In genomic region chr3:100422392-100423167, GRCm38 (mm10) we compare ENCODE assay signal across 10 mouse cellular contexts.
DNase-seq lines count a peak whose midpoint lies in the region; ATAC-seq and TF ChIP-seq lines count a peak whose summit lies in the region.
"Had no signal": no experiment of that assay in that cellular context is flagged by ENCODE, and none has a peak within 500 bp of the region (broad histone marks: within the 10 kb centered on the region; RNA-seq: fewer than 3 reads in every experiment).

No protein-coding gene starts in this region.

- 68% methylated on average over 10 of the region's 10 CpGs for WGBS in kidney, embryonic 15.5 days
- WGBS in liver, embryonic 11.5 days, result 67% methylated on average over 10 of the region's 10 CpGs

- peak; percentile 43 for TF ChIP-seq CTCF in G1E (IDR thresholded peaks at IDR 0.05; ENCODE audit: low read depth, low read length)

- no peak overlapping the region for H3K9ac ChIP-seq in kidney, embryonic 15.5 days
- no peak overlapping the region for H3K9ac ChIP-seq in liver, embryonic 11.5 days (ENCODE audit: low read depth, low read length)
- H3K9ac ChIP-seq: embryonic facial prominence, embryonic 13.5 days; lung, embryonic 15.5 days had no signal

- no peaks in the 10 kb centered on the region for H3K27me3 ChIP-seq in kidney, embryonic 15.5 days
- peaks cover 30% of the 10 kb centered on the region for H3K27me3 ChIP-seq in G1E (ENCODE audit: insufficient read depth, low read length)
- no peaks in the 10 kb centered on the region for H3K27me3 ChIP-seq in liver, embryonic 11.5 days (replicated peaks; ENCODE audit: control insufficient read depth, insufficient read depth, low read length)
- H3K27me3 ChIP-seq: embryonic facial prominence, embryonic 13.5 days; lung, embryonic 15.5 days had no signal

- H3K4me2 ChIP-seq in kidney, embryonic 15.5 days, result no peak overlapping the region
- H3K4me2 ChIP-seq in liver, embryonic 11.5 days, result no peak overlapping the region
- H3K4me2 ChIP-seq: embryonic facial prominence, embryonic 13.5 days; lung, embryonic 15.5 days had no signal

- no peaks in the 10 kb centered on the region for H3K36me3 ChIP-seq in kidney, embryonic 15.5 days
- H3K36me3 ChIP-seq in G1E (replicated peaks), result no peaks in the 10 kb centered on the region
- no peaks in the 10 kb centered on the region for H3K36me3 ChIP-seq in liver, embryonic 11.5 days (ENCODE audit: control insufficient read depth, insufficient read depth, low read length)
- H3K36me3 ChIP-seq: embryonic facial prominence, embryonic 13.5 days; lung, embryonic 15.5 days had no signal

- DNase-seq in kidney, adult 18-20 months, result peak; percentile 49
- peak; percentile 59 for DNase-seq in G1E (ENCODE audit: low spot score)
- peak; percentile 26 for DNase-seq in cerebellum, adult 8-10 months
- no peak for DNase-seq in liver, embryonic 11.5 days (ENCODE audit: low spot score)
- DNase-seq in retina, adult 2 months (ENCODE audit: low read depth, low spot score), result peak; percentile 26
- DNase-seq in urinary bladder, adult 18-20 months (ENCODE audit: low spot score in 2 of 2), result no peak

- no peak for ATAC-seq in kidney, embryonic 15.5 days (replicated peaks; ENCODE audit: low FRiP score)
- peak; percentile 50; the same call in 1 of the 2 replicates for ATAC-seq in G1E (ENCODE audit: extremely low read depth, insufficient number of reproducible peaks, low FRiP score, poor library complexity, severe bottlenecking)
- peak; percentile 65 for ATAC-seq in granulocyte monocyte progenitor cell, adult 5-6 weeks (replicated peaks; ENCODE audit: poor library complexity, severe bottlenecking)
- peak; percentile 72 for ATAC-seq in liver, embryonic 11.5 days (replicated peaks; ENCODE audit: low FRiP score)

- H3K4me3 ChIP-seq in kidney, embryonic 15.5 days (replicated peaks), result no peak overlapping the region
- no peak overlapping the region for H3K4me3 ChIP-seq in G1E (ENCODE audit: low read depth, low read length)
- no peak overlapping the region for H3K4me3 ChIP-seq in liver, embryonic 11.5 days (ENCODE audit: low read depth, low read length)
- H3K4me3 ChIP-seq: embryonic facial prominence, embryonic 13.5 days; lung, embryonic 15.5 days had no signal

- H3K9me3 ChIP-seq in kidney, embryonic 15.5 days (replicated peaks), result no peaks in the 10 kb centered on the region
- no peaks in the 10 kb centered on the region for H3K9me3 ChIP-seq in G1E (replicated peaks)
- no peaks in the 10 kb centered on the region for H3K9me3 ChIP-seq in liver, embryonic 11.5 days (ENCODE audit: control insufficient read depth, low read length)
- H3K9me3 ChIP-seq: embryonic facial prominence, embryonic 13.5 days; lung, embryonic 15.5 days had no signal

- H3K4me1 ChIP-seq in kidney, embryonic 15.5 days, result peaks cover 21% of the 10 kb centered on the region
- H3K4me1 ChIP-seq in G1E (ENCODE audit: insufficient read depth, low read depth, low read length), result peaks cover 19% of the 10 kb centered on the region
- peaks cover 5% of the 10 kb centered on the region for H3K4me1 ChIP-seq in liver, embryonic 11.5 days (replicated peaks; ENCODE audit: control insufficient read depth, insufficient read depth, low read length)
- H3K4me1 ChIP-seq: lung, embryonic 15.5 days had no signal

- H3K27ac ChIP-seq in kidney, embryonic 15.5 days, result no peak overlapping the region
- no peak overlapping the region for H3K27ac ChIP-seq in liver, embryonic 11.5 days (ENCODE audit: low read depth, low read length)
- H3K27ac ChIP-seq: embryonic facial prominence, embryonic 13.5 days; lung, embryonic 15.5 days had no signal

Comparison
In these comparisons a context has a peak if more than half of its experiments do, and no peak if none do; other contexts are left out.
1. DNase-seq: peak in kidney, adult 18-20 months (single experiment), G1E (single experiment), cerebellum, adult 8-10 months (single experiment) and retina, adult 2 months (single experiment); none in liver, embryonic 11.5 days (single experiment) and urinary bladder, adult 18-20 months (0 of 2).